Mouse (Mus musculus): ENCODE measurements around the gene Ndufb7.

DNA sequence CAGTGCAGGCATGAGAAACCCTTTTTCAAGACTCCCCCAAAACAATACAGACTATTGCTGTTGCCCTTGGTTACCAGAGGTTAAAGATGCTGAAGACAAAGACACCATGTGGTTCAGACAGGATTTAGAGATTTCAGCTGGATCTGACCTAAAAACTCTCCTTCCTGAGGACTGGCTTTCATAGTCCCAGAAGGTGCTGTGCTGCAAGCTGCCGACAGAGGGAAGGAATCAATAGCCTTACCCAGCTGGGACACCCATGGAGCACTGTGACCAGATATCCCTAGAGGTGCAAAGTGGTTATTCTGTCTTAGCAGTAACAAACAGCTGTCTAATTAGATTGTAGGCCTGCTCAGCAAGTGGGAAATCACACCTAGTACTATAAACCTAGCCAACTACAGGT is 31.7 kb downstream of the Ndufb7 start:
- TF ChIP-seq CTCF (IDR thresholded peaks at IDR 0.05; ENCODE audit: low read depth, low read length) (peak; percentile 2), POLR2A (IDR thresholded peaks at IDR 0.05; ENCODE audit: insufficient read depth, low read length) (no peak)

Measured in ES-Bruce4 (cell line).